Mouse (Mus musculus) olfactory bulb, adult 2 months (tissue): Measurements from ENCODE around the gene Relch.

Experiments
- CTCF ChIP-seq: fragments of 200-500 bp; IDR thresholded peaks from 2 replicates; pipeline ENCODE4 v1.5.1; 2012; ENCODE audit warnings: low read depth, mild to moderate bottlenecking, low read length, moderate library complexity; ENCODE audit not compliant: insufficient read depth
- POLR2A ChIP-seq: fragments of 200-500 bp; IDR thresholded peaks from 2 replicates; pipeline ENCODE4 v1.6.1; 2012; ENCODE audit warnings: mild to moderate bottlenecking, low read depth, low read length, moderate library complexity; ENCODE audit not compliant: insufficient read depth

DNA sequence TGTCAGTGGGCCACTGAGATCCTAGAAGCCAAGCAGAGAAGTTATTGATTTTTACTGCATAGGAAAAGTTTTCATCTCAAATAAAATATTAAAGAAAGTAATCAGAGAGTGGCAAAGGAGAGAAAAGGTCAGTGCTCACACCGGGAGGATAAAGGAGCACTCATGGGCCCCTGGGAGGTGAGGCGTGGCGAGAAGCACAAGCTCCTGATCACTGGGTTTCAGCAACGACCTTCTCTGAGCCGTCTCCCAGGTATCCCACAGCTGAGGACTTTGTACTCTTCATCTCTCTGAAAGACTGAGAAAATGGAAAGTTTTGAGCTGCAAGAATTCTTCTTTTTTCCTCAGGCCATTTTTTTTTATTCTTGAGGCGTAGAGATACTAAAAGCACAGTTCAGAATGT, 131.0 kb downstream of the Relch start:
- TF ChIP-seq CTCF: no peak
- no peak for TF ChIP-seq POLR2A
